Mouse (Mus musculus) ovary, adult 18-20 months (tissue): Measurements from ENCODE around the gene Arhgef6.

ENCODE experiments used
- DNase-seq: peaks from one replicate; pipeline ENCODE4 v3.0.0; 2022; ENCODE audit warnings: low spot score, mixed read lengths

Gene Arhgef6

GRCm38 (mm10) chrX:57303188-57303878 is 35.2 kb downstream of the Arhgef6 start:
- no peak for DNase-seq

- no peak for DNase-seq
Observed at GRCm38 (mm10) chrX:57298946-57299345, 39.6 kb downstream of the Arhgef6 start.

GRCm38 (mm10) chrX:57288458-57288857 is 50.1 kb downstream of the Arhgef6 start:
- no peak for DNase-seq

- no peak for DNase-seq
Observed at GRCm38 (mm10) chrX:57286281-57286680, 52.2 kb downstream of the Arhgef6 start.

- no peak for DNase-seq
Observed at GRCm38 (mm10) chrX:57282184-57282583, 56.3 kb downstream of the Arhgef6 start.

GRCm38 (mm10) chrX:57277560-57278335 is 60.8 kb downstream of the Arhgef6 start:
- DNase-seq = peak; percentile 23

GRCm38 (mm10) chrX:57263515-57263914 is 75.0 kb downstream of the Arhgef6 start:
- DNase-seq = no peak

GRCm38 (mm10) chrX:57260744-57261143 is 77.8 kb downstream of the Arhgef6 start:
- no peak for DNase-seq

GRCm38 (mm10) chrX:57253329-57254055 is 85.0 kb downstream of the Arhgef6 start:
- no peak for DNase-seq

- no peak for DNase-seq
Observed at GRCm38 (mm10) chrX:57238572-57238971, 100.0 kb downstream of the Arhgef6 start.

- DNase-seq = no peak
Observed at GRCm38 (mm10) chrX:57235982-57236381, 102.5 kb downstream of the Arhgef6 start.

- no peak for DNase-seq
Observed at GRCm38 (mm10) chrX:57233596-57233995, 104.9 kb downstream of the Arhgef6 start.

GRCm38 (mm10) chrX:57228178-57228577 is 110.4 kb downstream of the Arhgef6 start:
- DNase-seq = no peak

GRCm38 (mm10) chrX:57223301-57223700 is 115.2 kb downstream of the Arhgef6 start:
- DNase-seq = no peak

- no peak for DNase-seq
Observed at GRCm38 (mm10) chrX:57221881-57222280, 116.6 kb downstream of the Arhgef6 start.

GRCm38 (mm10) chrX:57219563-57219962 is 119.0 kb downstream of the Arhgef6 start:
- DNase-seq = no peak

GRCm38 (mm10) chrX:57216271-57216670 is 122.3 kb downstream of the Arhgef6 start:
- DNase-seq = no peak

GRCm38 (mm10) chrX:57215495-57215894 is 123.0 kb downstream of the Arhgef6 start:
- no peak for DNase-seq

GRCm38 (mm10) chrX:57212862-57213261 is 125.7 kb downstream of the Arhgef6 start:
- no peak for DNase-seq

GRCm38 (mm10) chrX:57211876-57212275 is 126.7 kb downstream of the Arhgef6 start, which contains the start of gene Cd40lg:
Gene Cd40lg (plus strand): TSS chrX:57212143.
- DNase-seq = no peak

- DNase-seq = no peak
Observed at GRCm38 (mm10) chrX:57210591-57210990, 127.9 kb downstream of the Arhgef6 start.

- DNase-seq = no peak
Observed at GRCm38 (mm10) chrX:57200397-57200796, 138.1 kb downstream of the Arhgef6 start.

- DNase-seq = no peak
Observed at GRCm38 (mm10) chrX:57198036-57198435, 140.5 kb downstream of the Arhgef6 start.
